Mouse (Mus musculus) small intestine, adult 2 months (tissue): Measurements from ENCODE around the gene Grb2.

Source experiments
- CTCF ChIP-seq: fragments of 200-500 bp; IDR thresholded peaks from 2 replicates; pipeline ENCODE4 v1.5.1; 2012; ENCODE audit warnings: low read depth, mild to moderate bottlenecking, control low read depth, inconsistent platforms, low read length, moderate library complexity, mixed read lengths; ENCODE audit not compliant: insufficient replicate concordance, insufficient read length; ENCODE audit errors: extremely low read depth
- POLR2A ChIP-seq: fragments of 200-500 bp; IDR thresholded peaks from 2 replicates; pipeline ENCODE4 v1.6.1; 2012; ENCODE audit warnings: low read depth, mild to moderate bottlenecking, control low read depth, inconsistent platforms, low read length, moderate library complexity

DNA sequence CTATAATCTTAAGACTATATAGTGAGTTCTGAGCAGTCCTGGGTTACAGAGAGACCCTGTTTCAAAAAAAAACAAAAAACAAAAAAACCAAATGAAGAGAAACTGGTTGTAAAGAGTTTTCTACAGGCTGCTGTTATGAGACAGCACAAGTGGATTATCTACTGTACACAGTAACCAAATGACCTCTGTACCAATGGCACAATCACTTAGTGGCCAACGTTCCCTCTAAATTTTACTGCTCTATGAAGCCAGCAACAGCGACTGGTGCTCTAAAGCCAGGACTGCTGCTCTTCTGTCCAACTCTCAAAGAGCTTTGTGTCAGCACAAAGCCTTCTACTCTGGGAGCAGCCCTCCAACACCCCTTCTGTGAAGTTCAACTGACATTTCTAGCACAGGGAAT is 11.3 kb downstream of the Grb2 start:
- no peak for TF ChIP-seq CTCF
- no peak for TF ChIP-seq POLR2A
